Mouse (Mus musculus) urinary bladder, adult 2 months (tissue): Measurements from ENCODE around the gene Gm7075. TPM values are rescaled to one million over a fixed set of nuclear protein-coding genes. Genes with fewer than 3 reads are reported as not detected.

ENCODE experiments used
- polyA plus RNA-seq: library from polyadenylated mRNA; depleted of rRNA; stranded (reverse); fragments of >200 nt; gene quantifications from 2 replicates; pipeline ENCODE4 v1.2.3, GENCODE M21; 2012; rRNA removed

The Gm7075 gene
- polyA plus RNA-seq, 1 experiment = not detected

Other genes starting within 250 kb of the Gm7075 start
- 1.8 and 3.2 TPM in 2 replicates for gene Mypn, start 217.8 kb downstream of the Gm7075 start, polyA plus RNA-seq
- gene Herc4, start 178.0 kb downstream of the Gm7075 start, polyA plus RNA-seq = 39.3 and 47.3 TPM in 2 replicates
- gene Sirt1, start 40.1 kb downstream of the Gm7075 start, polyA plus RNA-seq = 14.1 and 14.3 TPM in 2 replicates
- 13.7 and 14.9 TPM in 2 replicates for gene Dnajc12, start 39.3 kb downstream of the Gm7075 start, polyA plus RNA-seq
- 0.48 and 0.69 TPM in 2 replicates for gene Ctnna3, start 8.3 kb upstream of the Gm7075 start, polyA plus RNA-seq